Mouse (Mus musculus) midbrain, embryonic 14.5 days (tissue): ENCODE results near the gene Zfp784. TPM values are rescaled to one million over a fixed set of nuclear protein-coding genes. Genes with fewer than 3 reads are reported as not detected.
A peak's percentile ranks its signal among the peaks of the same experiment; 100 is the strongest.

Experiments
- ATAC-seq: fragments of 200-750 bp; cut with Nextera tagmentation; 2 replicates; pipeline ENCODE4 v1.8.0; 2017; ENCODE audit warnings: moderate number of reproducible peaks, moderate library complexity; ENCODE audit not compliant: low FRiP score, low TSS enrichment
- DNase-seq: peaks from one replicate; pipeline ENCODE4 v3.0.0-alpha.2; 2015
- H3K27ac ChIP-seq: fragments of 300-500 bp; sonication (generic); replicated peaks from 2 replicates; pipeline ENCODE4 v1.5.1; 2014; ENCODE audit warnings: mild to moderate bottlenecking, low read depth, low read length, moderate library complexity
- H3K27me3 ChIP-seq: fragments of 300-500 bp; sonication (generic); 2 replicates; pipeline ENCODE4 v1.6.1; 2014; ENCODE audit warnings: low read length, control low read depth, mixed read lengths; ENCODE audit not compliant: control insufficient read depth, insufficient read depth
- H3K36me3 ChIP-seq: fragments of 300-500 bp; sonication (generic); 2 replicates; pipeline ENCODE4 v1.6.1; 2014; ENCODE audit warnings: low read length, control low read depth; ENCODE audit not compliant: control insufficient read depth, insufficient read depth
- H3K4me1 ChIP-seq: fragments of 300-500 bp; sonication (generic); 2 replicates; pipeline ENCODE4 v1.6.1; 2014; ENCODE audit warnings: mild to moderate bottlenecking, antibody characterized with exemption, low read length, control low read depth; ENCODE audit not compliant: control insufficient read depth, insufficient read depth
- H3K4me2 ChIP-seq: fragments of 300-500 bp; sonication (generic); 2 replicates; pipeline ENCODE4 v1.6.1; 2014; ENCODE audit warnings: mild to moderate bottlenecking, low read length, moderate library complexity
- H3K4me3 ChIP-seq: fragments of 300-500 bp; sonication (generic); replicated peaks from 2 replicates; pipeline ENCODE4 v1.5.1; 2014; ENCODE audit warnings: low read depth, low read length
- H3K9ac ChIP-seq: fragments of 300-500 bp; sonication (generic); replicated peaks from 2 replicates; pipeline ENCODE4 v1.6.1; 2014; ENCODE audit warnings: mild to moderate bottlenecking, low read length, moderate library complexity
- H3K9me3 ChIP-seq: fragments of 300-500 bp; sonication (generic); 2 replicates; pipeline ENCODE4 v1.6.1; 2016; ENCODE audit warnings: low read length, control low read depth, mixed read lengths; ENCODE audit not compliant: control insufficient read depth
- WGBS: fragments of 180-500 bp; shearing (Covaris S2); extraction: QIAGEN DNeasy Blood & Tissue Kit; methylation state at CpG from one replicate; pipeline ENCODE4 v1.1.7; 2014; 5-methylcytosine and 5-hydroxymethylcytosine counted together
- polyA plus RNA-seq: library from polyadenylated mRNA; unstranded; fragments of >200 nt; fragmentation: Nextera tagmentation; extraction: Ambion mirVana; gene quantifications from 2 replicates; pipeline ENCODE4 v1.2.1, GENCODE M21; 2014

The Zfp784 gene
- 9.1 and 10.8 TPM in 2 replicates for polyA plus RNA-seq

DNA sequence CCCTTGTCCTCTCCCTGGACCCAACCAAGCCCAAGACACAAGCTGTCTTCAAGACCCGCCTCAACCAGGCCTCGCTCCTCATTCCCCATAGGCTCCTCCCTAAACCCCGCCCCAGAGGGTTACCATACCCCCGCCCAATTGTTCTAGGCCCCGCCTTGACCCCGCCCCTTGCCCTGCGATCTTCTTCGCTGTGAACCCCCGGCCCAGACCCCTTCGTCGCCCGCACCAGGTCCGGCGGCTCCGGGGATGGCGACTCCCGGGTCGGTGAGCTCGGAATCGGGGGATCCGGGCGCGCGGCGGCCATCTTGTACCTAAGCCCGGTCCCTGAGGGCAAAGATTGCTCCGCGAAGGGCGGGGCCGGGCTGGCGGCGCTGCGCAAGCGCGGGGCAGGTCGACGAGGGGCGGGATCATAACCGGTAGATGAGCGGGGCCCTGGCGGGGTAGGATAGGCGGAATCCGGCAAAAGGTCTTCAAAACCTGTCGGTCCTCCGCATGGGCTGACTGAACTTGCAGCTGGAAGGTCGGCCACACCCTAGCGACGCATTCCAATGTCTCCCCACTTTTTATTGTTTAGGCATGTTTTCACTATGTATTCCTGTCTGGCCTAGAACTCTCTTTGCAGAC, at the start of gene Zfp784:
Gene Zfp784 (minus strand): TSS at position 338 of the 624 bp plus-strand sequence.
- peak; percentile 96 for DNase-seq
- peak within 1 kb of the TSS; percentile 97 for H3K27ac ChIP-seq
- H3K4me2 ChIP-seq = peak within 1 kb of the TSS; percentile 57
- H3K36me3 ChIP-seq = peaks cover 31% of the 10 kb centered on the region
- ATAC-seq = peak; percentile 94
- H3K27me3 ChIP-seq = no peaks in the 10 kb centered on the region
- peak within 1 kb of the TSS; percentile 75 for H3K9ac ChIP-seq
- WGBS = under 1% methylated on average over 48 of the region's 48 CpGs
- H3K4me3 ChIP-seq = peak within 1 kb of the TSS; percentile 64
- H3K9me3 ChIP-seq = no peaks in the 10 kb centered on the region
- 0 out of 2 replicates have a peak, but pooled peaks cover 10% of the 10 kb centered on the region for H3K4me1 ChIP-seq

DNA sequence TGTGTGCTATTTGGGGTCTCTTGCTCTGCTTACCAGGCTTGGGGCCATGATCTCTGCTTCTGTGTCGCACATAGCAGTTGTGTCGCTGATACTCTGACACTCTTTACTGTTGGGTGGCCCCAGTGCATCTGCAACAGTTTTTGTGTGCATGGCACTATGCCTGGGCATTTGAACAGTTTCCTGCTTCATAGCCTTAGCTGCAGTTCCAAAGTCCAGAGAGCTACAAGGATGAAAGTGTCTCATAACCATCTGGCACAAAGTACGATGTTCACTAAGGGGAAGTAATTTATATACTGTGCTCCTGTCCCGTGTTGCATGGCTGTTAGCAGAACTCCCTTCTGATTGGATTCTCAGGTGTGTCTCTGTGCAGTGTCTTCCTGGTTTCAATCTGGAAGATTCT, 49.6 kb upstream of the Zfp784 start:
- 93% methylated on average over 4 of the region's 4 CpGs for WGBS
- H3K4me2 ChIP-seq = no peak overlapping the region
- H3K36me3 ChIP-seq = peaks cover 64% of the 10 kb centered on the region
- H3K4me3 ChIP-seq = no peak overlapping the region
- no peak overlapping the region for H3K27ac ChIP-seq
- H3K27me3 ChIP-seq = no peaks in the 10 kb centered on the region
- no peaks in the 10 kb centered on the region for H3K9me3 ChIP-seq
- peaks cover 3% of the 10 kb centered on the region; the same call in 1 of the 2 replicates for H3K4me1 ChIP-seq
- H3K9ac ChIP-seq = no peak overlapping the region
- DNase-seq (no peak), ATAC-seq (no peak)

DNA sequence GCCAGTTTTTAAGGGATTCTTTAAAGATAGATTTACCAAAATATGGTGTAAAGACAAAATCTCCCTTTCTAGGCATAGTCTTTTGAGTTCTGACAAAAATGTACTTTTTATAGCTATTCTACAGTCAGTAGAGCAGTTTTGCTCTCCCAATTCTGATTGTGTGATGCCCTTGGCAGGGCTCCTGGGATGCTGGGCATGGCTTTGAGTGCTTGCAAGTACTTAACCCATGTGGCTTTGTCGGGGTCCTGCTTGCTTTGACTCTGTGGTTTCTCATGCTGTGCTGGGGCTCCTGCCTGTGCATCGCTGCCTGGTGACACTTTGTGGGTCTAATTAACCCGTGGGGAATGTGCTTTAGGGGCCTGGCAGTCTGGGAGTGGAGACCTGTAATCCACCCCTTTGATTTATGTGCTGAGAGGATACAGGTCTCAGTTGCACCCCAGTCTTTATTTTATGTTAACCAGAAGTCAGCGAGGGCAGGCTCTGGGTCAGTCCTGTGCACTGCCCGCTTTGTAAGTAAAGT, 48.7 kb upstream of the Zfp784 start:
- no peak for ATAC-seq
- H3K4me3 ChIP-seq = no peak overlapping the region
- H3K27me3 ChIP-seq = no peaks in the 10 kb centered on the region
- H3K9ac ChIP-seq = no peak overlapping the region; the same call in 1 of the 2 replicates
- peaks cover 7% of the 10 kb centered on the region for H3K4me1 ChIP-seq
- no peak overlapping the region for H3K4me2 ChIP-seq
- peaks cover 56% of the 10 kb centered on the region for H3K36me3 ChIP-seq
- DNase-seq = no peak
- no peak overlapping the region for H3K27ac ChIP-seq
- no peaks in the 10 kb centered on the region for H3K9me3 ChIP-seq
- WGBS = 79% methylated on average over 5 of the region's 5 CpGs

GRCm38 (mm10) chr7:5085512-5085911, 47.3 kb upstream of the Zfp784 start:
- Histone ChIP-seq H3K4me2 (no peak overlapping the region), H3K4me3 (no peak overlapping the region), H3K9ac (no peak overlapping the region), H3K27ac (no peak overlapping the region), H3K4me1 (peaks cover 21% of the 10 kb centered on the region), H3K36me3 (peaks cover 42% of the 10 kb centered on the region), H3K27me3 (no peaks in the 10 kb centered on the region), H3K9me3 (no peaks in the 10 kb centered on the region)
- DNase-seq (no peak), ATAC-seq (no peak)
- WGBS = 100% methylated on average over 1 of the region's 1 CpGs

GRCm38 (mm10) chr7:5083325-5084105, 45.3 kb upstream of the Zfp784 start:
- no peaks in the 10 kb centered on the region for H3K27me3 ChIP-seq
- 95% methylated on average over 18 of the region's 18 CpGs for WGBS

DNA sequence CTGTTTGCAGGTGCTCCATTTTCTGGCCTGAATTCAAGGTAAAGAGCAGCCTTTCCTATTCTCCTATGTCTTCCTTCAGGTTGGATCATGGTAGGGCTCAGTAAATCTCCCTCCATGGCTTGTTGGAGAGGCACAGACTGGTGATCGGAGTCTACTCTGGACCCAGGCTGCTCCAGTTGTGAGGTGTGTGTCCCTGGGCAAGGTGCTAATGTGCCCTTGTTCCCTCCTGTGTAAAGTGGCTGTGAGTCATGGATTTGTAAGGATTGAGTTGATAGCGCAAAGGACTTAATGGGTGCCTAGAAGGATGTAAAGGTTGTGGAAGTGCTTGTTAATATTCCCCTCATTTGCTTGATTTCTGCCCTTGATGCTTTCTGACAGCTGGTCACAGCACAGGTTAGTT, 43.7 kb upstream of the Zfp784 start:
- ATAC-seq (no peak), DNase-seq (no peak)
- Histone ChIP-seq H3K27me3 (no peaks in the 10 kb centered on the region), H3K36me3 (peaks cover 51% of the 10 kb centered on the region), H3K9me3 (no peaks in the 10 kb centered on the region), H3K4me2 (peak overlapping the region; percentile 86), H3K9ac (no peak overlapping the region), H3K27ac (no peak overlapping the region), H3K4me3 (no peak overlapping the region), H3K4me1 (peaks cover 21% of the 10 kb centered on the region)
- WGBS = 95% methylated on average over 2 of the region's 2 CpGs

More at GRCm38 (mm10) chr7:5083325-5084105, 45.3 kb upstream of the Zfp784 start:
- ATAC-seq (no peak), DNase-seq (no peak)
- Histone ChIP-seq H3K9me3 (no peaks in the 10 kb centered on the region), H3K27ac (no peak overlapping the region), H3K9ac (no peak overlapping the region), H3K4me2 (no peak overlapping the region), H3K4me1 (peaks cover 21% of the 10 kb centered on the region), H3K4me3 (no peak overlapping the region), H3K36me3 (peaks cover 38% of the 10 kb centered on the region)

GRCm38 (mm10) chr7:5081241-5081640, 43.0 kb upstream of the Zfp784 start:
- Histone ChIP-seq H3K4me1 (peaks cover 21% of the 10 kb centered on the region), H3K27me3 (no peaks in the 10 kb centered on the region), H3K9ac (peak overlapping the region; percentile 90; the same call in 1 of the 2 replicates), H3K27ac (no peak overlapping the region), H3K4me2 (peak overlapping the region; percentile 86), H3K36me3 (peaks cover 52% of the 10 kb centered on the region), H3K4me3 (peak overlapping the region; percentile 85), H3K9me3 (no peaks in the 10 kb centered on the region)
- no peak for DNase-seq
- no peak for ATAC-seq
- WGBS = 75% methylated on average over 6 of the region's 6 CpGs

DNA sequence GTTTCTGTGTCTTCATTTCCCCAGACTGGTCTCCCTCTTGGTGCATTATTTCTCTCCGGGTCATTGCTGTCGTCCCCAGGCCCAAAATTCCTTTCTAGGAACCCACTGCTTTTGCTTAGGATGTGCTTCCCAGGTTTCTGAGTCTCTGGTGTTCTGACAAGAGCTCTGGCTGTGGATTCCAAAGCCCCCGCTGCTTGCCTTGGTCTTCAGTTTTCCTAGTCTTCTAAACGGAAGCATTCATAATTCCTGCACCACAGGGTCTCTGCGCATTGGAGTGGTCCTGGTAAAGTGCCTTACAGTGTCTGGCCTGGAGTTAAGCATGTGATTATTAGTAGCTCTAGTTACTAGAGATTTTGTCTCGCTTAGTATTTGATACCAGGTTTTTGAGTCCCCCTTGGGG, 42.6 kb upstream of the Zfp784 start:
- ATAC-seq (no peak), DNase-seq (peak; percentile 7)
- peaks cover 52% of the 10 kb centered on the region for H3K36me3 ChIP-seq

More for the DNA sequence above, 42.6 kb upstream of the Zfp784 start:
- 21% methylated on average over 6 of the region's 6 CpGs for WGBS
- Histone ChIP-seq H3K9ac (peak overlapping the region; percentile 90), H3K4me2 (peak overlapping the region; percentile 86), H3K27me3 (no peaks in the 10 kb centered on the region), H3K4me3 (peak overlapping the region; percentile 85), H3K27ac (peak overlapping the region; percentile 89), H3K4me1 (peaks cover 21% of the 10 kb centered on the region), H3K9me3 (no peaks in the 10 kb centered on the region)
